Mouse (Mus musculus) cerebellum, adult 2 months (tissue): ENCODE results near the gene Pard3b.

ENCODE experiments used
- CTCF ChIP-seq: fragments of 200-500 bp; IDR thresholded peaks from 2 replicates; pipeline ENCODE4 v1.5.1; 2011; ENCODE audit warnings: low read depth, mild to moderate bottlenecking, control low read depth, low read length, moderate library complexity, borderline replicate concordance; ENCODE audit not compliant: insufficient read depth
- POLR2A ChIP-seq: fragments of 200-500 bp; IDR thresholded peaks from 2 replicates; pipeline ENCODE4 v1.6.1; 2011; ENCODE audit warnings: low read length, control low read depth, borderline replicate concordance; ENCODE audit not compliant: insufficient read depth

GRCm38 (mm10) chr1:62582476-62582875 is 943.9 kb downstream of the Pard3b start:
- no peak for TF ChIP-seq POLR2A
- no peak for TF ChIP-seq CTCF
